31 mouse cellular contexts compared by ENCODE assay signal in the genomic region with DNA sequence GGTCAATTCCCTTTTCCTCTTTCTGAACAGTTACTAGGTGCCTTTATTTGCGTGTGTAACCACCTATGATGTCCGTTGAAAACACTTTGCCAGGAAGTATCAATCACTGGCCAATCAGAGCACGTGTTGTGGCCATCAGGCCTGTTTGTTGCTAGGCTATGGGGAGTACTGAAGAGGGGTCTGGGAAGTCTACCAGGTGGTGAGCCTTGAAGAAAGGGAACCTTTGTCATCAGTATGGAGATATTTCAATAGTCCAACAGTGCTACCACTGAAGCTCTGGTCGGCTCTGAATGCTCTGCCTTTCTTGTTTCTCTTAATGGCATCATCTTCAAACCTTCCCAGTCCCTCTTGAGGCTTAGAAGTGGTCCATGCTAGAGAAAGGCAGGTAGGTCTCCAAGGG.
"Had no signal": no experiment of that assay in that cellular context is flagged by ENCODE, and none has a peak within 500 bp of the region (broad histone marks: within the 10 kb centered on the region; RNA-seq: fewer than 3 reads in every experiment).

No protein-coding gene starts in this region.

- H3K27ac ChIP-seq: limb, embryonic 10.5 days; limb, embryonic 12.5 days; limb, embryonic 13.5 days; limb, embryonic 15.5 days; liver, embryonic 12.5 days; liver, embryonic 13.5 days; liver, embryonic 14.5 days; liver, embryonic 15.5 days; lung, embryonic 15.5 days; macrophage; midbrain, embryonic 10.5 days; midbrain, embryonic 12.5 days; midbrain, embryonic 13.5 days; midbrain, embryonic 15.5 days had no signal

- H3K4me1 ChIP-seq: lung, embryonic 15.5 days; megakaryocyte, embryonic 14.5 days; midbrain, embryonic 15.5 days had no signal

- H3K4me3 ChIP-seq: limb, embryonic 10.5 days; limb, embryonic 12.5 days; limb, embryonic 13.5 days; limb, embryonic 15.5 days; liver, embryonic 12.5 days; liver, embryonic 13.5 days; liver, embryonic 15.5 days; lung, embryonic 15.5 days; megakaryocyte, embryonic 14.5 days; midbrain, embryonic 10.5 days; midbrain, embryonic 12.5 days; midbrain, embryonic 13.5 days; midbrain, embryonic 15.5 days; myocyte had no signal

- H3K4me2 ChIP-seq: limb, embryonic 12.5 days; limb, embryonic 13.5 days; limb, embryonic 15.5 days; liver, embryonic 11.5 days; liver, embryonic 12.5 days; liver, embryonic 13.5 days; liver, embryonic 15.5 days; lung, embryonic 14.5 days; lung, embryonic 15.5 days; midbrain, embryonic 11.5 days; midbrain, embryonic 12.5 days; midbrain, embryonic 13.5 days; midbrain, embryonic 15.5 days had no signal

- DNase-seq: left cerebral cortex, postnatal 4 days; liver; liver, embryonic 13.5 days; liver, postnatal 0 days; lung, adult 18-20 months; lung, adult 2 months; lung, embryonic 14.5 days; lung, postnatal 10 days; lung, postnatal 14 days; lung, postnatal 36 days; lung, postnatal 4 days; midbrain, embryonic 14.5 days had no signal

- H3K9ac ChIP-seq: limb, embryonic 12.5 days; limb, embryonic 13.5 days; limb, embryonic 15.5 days; liver, embryonic 12.5 days; liver, embryonic 13.5 days; liver, embryonic 14.5 days; liver, embryonic 15.5 days; liver, postnatal 0 days; lung, embryonic 14.5 days; lung, embryonic 15.5 days; midbrain, embryonic 12.5 days; midbrain, embryonic 13.5 days; midbrain, embryonic 15.5 days had no signal

- ATAC-seq: liver, embryonic 12.5 days; liver, postnatal 0 days; lung, postnatal 0 days; midbrain, embryonic 13.5 days; midbrain, embryonic 15.5 days; midbrain, embryonic 16.5 days had no signal

- H3K9me3 ChIP-seq: limb, embryonic 10.5 days; limb, embryonic 12.5 days; limb, embryonic 13.5 days; limb, embryonic 15.5 days; liver, embryonic 12.5 days; liver, embryonic 13.5 days; liver, embryonic 15.5 days; lung, embryonic 15.5 days; midbrain, embryonic 10.5 days; midbrain, embryonic 12.5 days; midbrain, embryonic 13.5 days; midbrain, embryonic 15.5 days had no signal

- H3K36me3 ChIP-seq: limb, embryonic 10.5 days; limb, embryonic 12.5 days; limb, embryonic 13.5 days; limb, embryonic 15.5 days; liver, embryonic 12.5 days; liver, embryonic 13.5 days; liver, embryonic 15.5 days; lung, embryonic 15.5 days; midbrain, embryonic 10.5 days; midbrain, embryonic 12.5 days; midbrain, embryonic 13.5 days; midbrain, embryonic 15.5 days had no signal
